Comparison of ENCODE assay signal across 8 mouse cellular contexts in the genomic region with DNA sequence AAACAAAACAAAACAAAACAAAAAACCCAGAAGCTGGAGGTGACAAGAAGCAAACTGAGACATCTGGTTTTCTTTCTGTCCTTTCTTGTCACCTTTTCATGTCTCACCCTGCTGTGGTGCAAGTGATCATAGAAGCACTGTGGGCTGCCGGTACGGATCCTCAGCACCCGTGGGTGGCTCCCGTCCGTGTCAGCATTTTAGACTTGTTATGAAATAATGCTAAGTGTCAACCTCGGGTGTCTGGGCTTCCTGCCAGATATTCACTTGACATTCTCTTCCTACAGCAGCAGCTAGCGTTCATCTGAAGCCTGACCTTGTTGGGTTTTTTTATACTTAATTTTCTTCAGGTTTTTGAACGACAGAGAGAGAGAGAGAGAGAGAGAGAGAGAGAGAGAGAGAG.
DNase-seq lines count a peak whose midpoint lies in the region; ATAC-seq lines count a peak whose summit lies in the region.

No protein-coding gene starts in this region.

- H3K4me3 ChIP-seq in heart, embryonic 10.5 days: no peak overlapping the region
- H3K4me3 ChIP-seq in heart, embryonic 13.5 days: no peak overlapping the region

- DNase-seq in heart, adult 18-20 months: peak; percentile 31 to 49
- DNase-seq in heart, embryonic 10.5 days (ENCODE audit: low spot score): no peak
- peak; percentile 49 for DNase-seq in adrenal gland, adult 2 months
- DNase-seq in left cerebral cortex, adult 9 months (ENCODE audit: low spot score in 2 of 2): peak; percentile 18 to 20
- DNase-seq in spleen, adult 18-20 months: no peak

- WGBS in heart, embryonic 10.5 days: 78% methylated on average over 8 of the region's 8 CpGs
- 47% methylated on average over 8 of the region's 8 CpGs for WGBS in heart, embryonic 13.5 days

- H3K9me3 ChIP-seq in heart, embryonic 10.5 days: no peaks in the 10 kb centered on the region
- no peaks in the 10 kb centered on the region for H3K9me3 ChIP-seq in heart, embryonic 13.5 days

- no peaks in the 10 kb centered on the region for H3K4me1 ChIP-seq in heart, embryonic 10.5 days
- no peaks in the 10 kb centered on the region for H3K4me1 ChIP-seq in heart, embryonic 13.5 days

- H3K36me3 ChIP-seq in heart, embryonic 10.5 days: no peaks in the 10 kb centered on the region
- H3K36me3 ChIP-seq in heart, embryonic 13.5 days: no peaks in the 10 kb centered on the region

- H3K27ac ChIP-seq in heart, embryonic 10.5 days: no peak overlapping the region
- no peak overlapping the region for H3K27ac ChIP-seq in heart, embryonic 13.5 days (replicated peaks)

- no peak for ATAC-seq in heart, embryonic 13.5 days (ENCODE audit: extremely low read depth, insufficient number of reproducible peaks, low FRiP score, low TSS enrichment)
- ATAC-seq in activated CD4-positive, CD25-positive, alpha-beta regulatory T cell, adult 4 months: no peak
- ATAC-seq in granulocyte monocyte progenitor cell, adult 5-6 weeks (replicated peaks; ENCODE audit: poor library complexity, severe bottlenecking): no peak

- no peaks in the 10 kb centered on the region for H3K27me3 ChIP-seq in heart, embryonic 10.5 days (ENCODE audit: insufficient read depth, poor library complexity, severe bottlenecking)
- no peaks in the 10 kb centered on the region for H3K27me3 ChIP-seq in heart, embryonic 13.5 days (replicated peaks)

- peak overlapping the region; percentile 41 for H3K4me2 ChIP-seq in heart, embryonic 13.5 days

- no peak overlapping the region for H3K9ac ChIP-seq in heart, embryonic 13.5 days

Comparison
In these comparisons a context has a peak if more than half of its experiments do, and no peak if none do; other contexts are left out.
1. DNase-seq: peak in heart, adult 18-20 months (2 of 2), adrenal gland, adult 2 months (single experiment) and left cerebral cortex, adult 9 months (2 of 2); none in heart, embryonic 10.5 days (single experiment) and spleen, adult 18-20 months (0 of 2).